Mouse (Mus musculus) CH12F3 (cell line): ENCODE data around the gene Plekhn1.

Experiments
- in situ Hi-C: fragments of 300-500 bp; cut with MboI; formaldehyde crosslinking; loops from 2 replicates; pipeline ENCODE4 v1.14.3; 2020; ENCODE audit warnings: low sequenced_read_pairs

The Plekhn1 gene

GRCm38 (mm10) chr4:156185950-156186850, 48.5 kb downstream of the Plekhn1 start:
- in situ Hi-C loops = no loop called here

- in situ Hi-C loops = no loop called here
Observed at GRCm38 (mm10) chr4:156185456-156185949, 49.2 kb downstream of the Plekhn1 start.

- in situ Hi-C loops = no loop called here
Observed at GRCm38 (mm10) chr4:156184291-156184954, 50.2 kb downstream of the Plekhn1 start.

GRCm38 (mm10) chr4:156183747-156184146, 50.9 kb downstream of the Plekhn1 start:
- in situ Hi-C loops = no loop called here

GRCm38 (mm10) chr4:156177630-156178029, 57.0 kb downstream of the Plekhn1 start:
- in situ Hi-C loops = no loop called here

- in situ Hi-C loops = no loop called here
Observed at GRCm38 (mm10) chr4:156171828-156172227, 62.8 kb downstream of the Plekhn1 start.
